Mouse (Mus musculus) erythroblast, embryonic 14.5 days (primary cell): Measurements from ENCODE around the gene Gm20661.

ENCODE experiments used
- GATA1 ChIP-seq: IDR thresholded peaks from 2 replicates; pipeline ENCODE4 v1.6.1; 2012; ENCODE audit warnings: low read length, inconsistent platforms, mixed read lengths
- TAL1 ChIP-seq: IDR thresholded peaks from 3 replicates; pipeline ENCODE4 v1.6.1; 2012; ENCODE audit warnings: low read length, inconsistent platforms, mixed read lengths

DNA sequence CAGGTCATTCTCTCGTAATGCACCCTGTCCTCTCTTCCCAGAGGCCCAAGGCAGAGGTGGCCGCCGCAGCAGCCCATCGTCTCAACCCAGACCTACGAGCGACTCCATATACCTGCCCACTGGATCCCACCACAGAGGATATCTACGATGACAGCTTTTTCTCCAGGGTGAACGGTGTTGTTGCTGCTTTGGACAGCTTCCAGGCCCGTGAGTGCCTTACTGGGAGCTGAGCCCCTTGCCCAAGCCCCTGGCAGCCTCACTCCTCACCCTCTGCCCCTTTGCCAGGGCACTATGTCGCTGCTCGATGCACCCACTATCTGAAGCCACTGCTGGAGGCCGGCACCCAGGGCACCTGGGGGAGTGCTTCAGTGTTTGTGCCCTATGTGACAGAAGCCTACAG, 4.0 kb upstream of the Gm20661 start:
- TF ChIP-seq GATA1, result no peak
- TF ChIP-seq TAL1, result no peak
